Mouse (Mus musculus) cerebellum, adult 9-11 months (tissue): Measurements from ENCODE around the gene Cfap99.

ENCODE experiments used
- DNase-seq: peaks from one replicate; pipeline ENCODE4 v3.0.0; 2022

The Cfap99 gene

GRCm38 (mm10) chr5:34335539-34336096 lies 47.2 kb downstream of the Cfap99 start:
- DNase-seq: no peak

DNA sequence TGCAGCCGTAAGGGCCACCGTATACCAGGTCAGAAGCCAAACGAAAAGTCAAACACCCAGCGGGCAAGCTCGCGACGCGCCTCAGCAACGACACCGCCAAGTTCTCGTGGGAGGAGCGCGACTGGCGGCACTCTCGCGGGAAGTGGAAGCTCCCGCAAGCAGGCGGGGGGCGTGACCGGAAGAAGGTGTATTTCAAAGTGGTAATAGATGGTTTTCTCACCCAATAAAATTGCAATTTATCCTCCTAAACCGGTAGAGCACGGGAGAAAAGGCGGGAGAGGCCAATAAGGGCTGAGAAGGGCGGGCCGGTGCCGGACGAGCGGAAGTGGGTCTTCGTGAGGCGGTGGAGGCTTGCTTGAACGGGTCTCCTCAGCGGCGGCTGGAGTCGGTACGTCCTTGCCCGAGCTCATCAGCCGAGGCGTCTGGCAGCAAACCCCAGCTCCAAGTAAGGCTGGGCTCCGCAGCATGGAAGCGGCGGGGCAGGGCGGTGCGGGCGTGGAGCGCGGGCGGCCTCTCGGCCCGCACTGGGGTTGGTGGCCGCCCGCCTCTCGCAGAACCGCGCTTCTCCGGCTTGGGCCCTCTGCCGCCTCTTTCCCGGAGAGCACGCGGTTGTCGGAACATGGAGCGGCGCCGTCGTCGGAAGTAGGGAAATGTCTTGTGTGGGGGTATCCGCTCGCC lies 47.8 kb downstream of the Cfap99 start, which contains the start of gene Rnf4:
Rnf4 (plus strand) TSS at position 193 of the 678 bp plus-strand sequence.
- DNase-seq: peak; percentile 98

DNA sequence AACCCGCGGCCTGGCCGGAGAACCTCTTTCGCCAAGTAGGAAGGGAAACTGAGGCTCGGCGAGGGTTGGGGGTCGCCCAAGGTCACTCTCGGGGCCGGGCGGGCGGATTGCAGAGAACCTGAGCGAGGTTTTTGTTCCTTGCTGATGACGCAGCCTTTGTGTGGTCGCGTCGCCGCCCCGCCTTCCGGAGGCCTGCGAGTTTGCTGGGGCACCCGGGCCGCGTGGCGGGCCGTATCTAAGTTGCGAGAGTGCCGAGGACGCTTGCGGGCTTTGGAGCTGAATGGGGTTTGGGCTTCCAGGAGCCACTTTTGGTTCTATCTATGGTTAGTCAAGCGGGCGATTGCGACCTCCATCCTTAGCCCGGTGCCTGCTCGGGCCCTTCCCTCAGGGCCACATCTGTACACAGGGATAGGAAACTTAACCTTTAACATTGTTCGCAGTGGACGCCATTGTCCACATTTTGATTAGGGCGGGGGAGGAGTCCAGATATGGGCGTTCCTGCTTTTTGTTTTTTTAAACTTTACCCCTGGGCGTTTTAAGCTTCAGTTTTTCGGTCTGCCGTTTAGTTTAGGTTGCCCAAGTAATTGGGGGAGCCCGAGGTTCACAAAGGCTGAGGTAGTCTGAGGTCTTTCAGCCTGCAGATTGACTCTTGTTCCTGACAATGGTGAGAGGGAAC lies 48.5 kb downstream of the Cfap99 start:
- DNase-seq: peak; percentile 58

GRCm38 (mm10) chr5:34340246-34340645 lies 51.8 kb downstream of the Cfap99 start:
- no peak for DNase-seq

DNA sequence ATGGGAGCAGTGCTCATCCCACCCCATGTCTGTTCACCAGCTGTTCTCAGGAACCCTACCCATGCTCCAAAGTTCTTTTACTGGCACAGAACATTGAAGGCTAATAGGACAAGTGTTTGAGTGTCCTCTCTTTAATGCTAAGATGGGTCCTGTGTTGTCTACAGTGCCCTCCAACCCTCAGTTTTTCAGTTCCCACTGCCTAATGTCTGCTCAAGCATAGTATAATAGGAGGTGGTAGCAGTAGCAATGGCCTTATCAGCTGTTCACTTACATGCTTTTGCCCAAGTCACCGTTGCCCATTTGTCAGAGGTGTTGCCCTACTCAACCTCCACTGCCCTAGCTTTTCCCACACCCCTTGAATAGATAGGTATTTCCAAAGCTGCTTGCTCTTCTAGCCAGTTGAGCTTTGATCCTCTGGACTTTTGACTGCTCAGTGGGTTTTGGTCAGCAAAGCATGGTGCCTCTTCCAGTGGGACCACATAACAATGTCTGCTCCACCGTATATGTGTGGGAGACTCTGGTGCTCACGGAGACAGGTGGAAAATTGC lies 63.8 kb downstream of the Cfap99 start:
- DNase-seq: no peak

DNA sequence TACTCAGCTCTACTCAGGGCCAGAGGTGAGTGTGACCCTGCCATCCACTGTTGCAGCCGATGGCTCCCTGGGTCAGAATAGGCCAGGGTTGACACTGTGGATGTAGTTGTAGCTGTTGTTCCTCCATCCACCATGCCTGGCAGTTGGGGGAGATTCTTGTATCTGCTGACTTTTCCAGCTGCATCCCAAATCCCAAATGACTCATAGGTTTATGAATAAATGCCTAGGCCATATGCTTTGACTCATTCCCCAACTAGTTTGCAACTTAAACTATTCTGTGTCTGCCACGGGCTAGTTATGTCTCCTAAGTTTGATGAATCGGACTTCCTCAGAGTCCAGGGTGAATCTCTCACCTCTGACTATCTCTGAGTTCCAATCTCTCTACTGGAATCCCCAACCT lies 71.9 kb downstream of the Cfap99 start:
- no peak for DNase-seq

DNA sequence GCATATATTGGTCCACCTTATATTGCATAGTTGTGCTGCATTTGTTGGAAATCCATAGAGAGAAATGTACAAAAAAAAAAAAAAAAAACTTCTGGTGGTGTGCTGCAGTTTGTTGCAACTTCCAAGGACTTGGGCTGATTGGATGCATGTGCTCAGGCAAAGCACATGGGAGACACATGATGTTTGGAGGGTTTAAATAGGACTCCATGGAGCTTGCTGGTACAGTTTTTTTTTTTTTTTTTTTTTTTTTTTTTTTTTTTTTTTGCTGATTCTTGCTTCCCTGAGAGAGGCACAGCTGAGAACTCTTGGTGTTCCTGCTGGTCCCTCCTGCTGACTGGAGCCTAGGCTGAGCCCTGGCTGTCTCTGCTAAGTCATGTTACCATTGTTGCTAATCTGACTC lies 74.7 kb downstream of the Cfap99 start:
- DNase-seq: no peak

DNA sequence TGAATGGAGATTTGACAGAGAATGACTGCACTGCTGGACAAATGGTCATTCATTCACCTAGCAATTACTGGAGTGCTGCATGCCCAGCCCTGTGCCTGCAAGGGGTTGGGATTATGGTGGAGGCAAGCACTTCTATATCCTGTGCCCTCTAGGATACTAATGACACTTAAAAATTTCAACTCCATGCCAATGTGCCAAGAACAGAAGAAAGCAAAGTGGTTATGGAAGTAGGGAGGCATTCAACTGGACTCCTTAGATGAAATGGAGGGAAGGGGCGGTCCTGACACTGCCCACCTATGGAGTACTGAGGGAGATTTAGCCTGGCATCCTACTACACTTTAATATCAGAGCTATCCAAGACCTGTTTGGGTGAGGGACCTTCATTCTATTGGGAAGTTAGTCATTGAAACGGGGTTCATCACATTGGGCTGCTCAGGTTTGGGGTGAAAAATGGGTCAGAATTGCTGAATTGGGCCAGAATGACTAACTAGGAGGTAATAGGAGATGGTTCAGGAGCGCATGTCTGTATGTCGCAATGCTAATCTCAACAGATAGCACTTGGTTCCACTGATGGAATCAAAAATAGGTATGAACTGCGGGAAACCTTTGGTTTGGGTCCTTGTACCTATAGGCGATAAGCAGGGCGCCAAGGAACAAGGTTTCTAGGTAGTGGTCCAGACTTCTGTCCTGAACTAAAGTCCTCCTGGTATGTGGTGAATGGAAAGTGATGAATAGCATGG lies 80.3 kb downstream of the Cfap99 start:
- peak; percentile 58 for DNase-seq

DNA sequence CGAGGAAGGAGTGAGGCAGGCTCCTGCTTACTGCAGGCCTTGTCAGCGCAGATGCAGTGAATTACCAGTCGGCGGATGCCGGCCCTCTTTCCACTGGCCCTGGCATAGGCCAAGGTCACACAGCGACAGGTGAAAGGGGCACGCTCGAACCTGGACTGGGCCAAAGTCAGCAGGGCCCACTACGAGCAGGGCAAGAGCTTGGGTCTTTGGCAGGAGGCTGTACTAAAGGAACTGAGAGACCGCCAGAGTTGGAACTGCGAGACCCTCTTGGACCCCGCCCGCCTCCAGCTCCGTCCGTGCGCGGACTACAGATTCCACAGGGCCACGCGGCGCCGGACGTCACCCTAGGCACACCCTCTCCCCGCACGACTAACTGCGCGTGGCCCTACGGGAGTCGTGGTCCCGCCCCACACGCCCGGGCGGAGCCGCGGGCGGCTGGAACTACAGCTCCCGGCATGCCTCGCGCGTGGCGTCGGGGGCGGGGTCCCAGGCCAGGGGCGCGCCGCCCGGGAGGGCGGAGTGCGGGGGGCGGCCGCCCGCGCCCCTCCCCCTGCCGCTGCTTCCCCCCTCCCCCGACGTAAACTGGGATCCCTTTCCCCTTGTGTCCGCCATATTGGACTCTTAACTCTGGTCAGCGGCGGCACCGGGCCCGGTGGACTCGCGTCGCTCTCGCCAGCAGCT lies 81.1 kb downstream of the Cfap99 start, which contains the start of gene Fam193a:
Fam193a (plus strand) TSS at position 593 of the 681 bp plus-strand sequence.
- peak; percentile 99 for DNase-seq

DNA sequence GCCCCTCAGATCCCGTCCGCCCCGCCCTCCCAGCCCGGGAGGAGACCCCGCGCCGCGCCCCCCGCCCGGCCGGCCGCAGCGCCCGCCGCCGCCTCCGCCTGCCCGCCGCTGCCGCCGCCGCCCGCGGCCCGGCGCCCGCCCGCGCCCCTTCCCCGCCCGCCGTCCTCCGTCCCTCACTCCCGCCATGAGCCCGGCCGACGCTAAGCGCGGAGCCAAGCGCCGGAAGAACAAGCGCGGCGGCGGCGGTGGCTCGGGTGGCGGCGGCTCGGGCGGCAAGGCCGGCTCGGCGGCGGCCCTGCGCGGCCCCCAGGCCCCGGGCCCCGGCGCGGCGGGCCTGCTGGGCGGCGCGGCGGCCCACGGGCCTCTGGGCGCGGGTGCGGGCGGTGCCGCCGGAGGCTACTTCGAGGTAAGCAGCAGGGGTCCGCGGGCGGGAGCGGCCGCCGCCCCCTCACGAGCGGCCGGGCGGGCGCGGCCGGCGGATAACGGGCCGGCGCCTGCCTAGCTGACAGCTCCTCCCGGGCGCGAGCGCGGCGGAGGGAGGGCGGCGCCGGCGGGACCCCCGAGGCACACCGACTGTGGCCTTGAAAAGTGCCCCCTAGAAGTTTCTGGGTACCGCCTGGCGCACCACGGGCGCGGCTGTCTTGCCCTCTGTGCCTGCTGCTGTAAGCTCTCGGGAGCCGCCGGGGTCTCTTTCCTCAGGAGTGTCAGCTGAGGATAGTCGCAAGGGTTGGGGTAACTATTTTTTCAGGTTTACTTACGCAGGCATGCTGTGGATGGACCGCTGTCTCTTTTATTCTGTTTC lies 81.8 kb downstream of the Cfap99 start:
- peak; percentile 73 for DNase-seq

- no peak for DNase-seq
These were observed 82.4 kb downstream of the Cfap99 start for GRCm38 (mm10) chr5:34370840-34371239.

- no peak for DNase-seq
These were observed 83.7 kb downstream of the Cfap99 start for GRCm38 (mm10) chr5:34372141-34372540.

- no peak for DNase-seq
These were observed 84.1 kb downstream of the Cfap99 start for GRCm38 (mm10) chr5:34372541-34372940.
